Mouse (Mus musculus) megakaryocyte, adult 5-6 weeks (primary cell): ENCODE data around the gene Pjvk. TPM values are rescaled to one million over a fixed set of nuclear protein-coding genes. Genes with fewer than 3 reads are reported as not detected.
A peak's percentile ranks its signal among the peaks of the same experiment; 100 is the strongest.

ENCODE experiments used
- ATAC-seq: 2 replicates; pipeline ENCODE4 v1.8.0; 2016; ENCODE audit warnings: mild to moderate bottlenecking, inconsistent platforms; ENCODE audit not compliant: poor library complexity, severe bottlenecking
- total RNA-seq, 2 experiments: library from RNA; stranded (forward) in 1 of 2; stranded (reverse) in 1 of 2; fragments of 153-499, 151-499 nt in 1 of 2; fragments of 221-1000, 200-1000 nt in 1 of 2; gene quantifications; 2 replicates each; pipeline versions ENCODE4 v1.2.3 to v1.2.4; 2015 to 2017

Gene Pjvk
- total RNA-seq, 2 experiments from 2014 or later, result 0.40 TPM; not detected in 1

- ATAC-seq, result no peak
Measured at GRCm38 (mm10) chr2:76665531-76665930, 17.3 kb downstream of the Pjvk start.

- no peak for ATAC-seq
Measured at GRCm38 (mm10) chr2:76667200-76667599, 18.9 kb downstream of the Pjvk start.

GRCm38 (mm10) chr2:76671641-76672040, 23.4 kb downstream of the Pjvk start:
- no peak for ATAC-seq

- ATAC-seq, result no peak
Measured at GRCm38 (mm10) chr2:76672134-76672745, 24.0 kb downstream of the Pjvk start.

GRCm38 (mm10) chr2:76672966-76673392, 24.7 kb downstream of the Pjvk start, which contains the start of gene Fkbp7:
Fkbp7 (minus strand) TSS chr2:76673116.
- peak; percentile 80 for ATAC-seq

- ATAC-seq, result peak; percentile 50
Measured at GRCm38 (mm10) chr2:76673472-76674081, 25.3 kb downstream of the Pjvk start.

GRCm38 (mm10) chr2:76674725-76675427, 26.6 kb downstream of the Pjvk start, which contains the start of gene Plekha3:
Plekha3 (plus strand) TSS chr2:76675281.
- peak; percentile 71 for ATAC-seq

- no peak for ATAC-seq
Measured at GRCm38 (mm10) chr2:76675451-76675850, 27.2 kb downstream of the Pjvk start.

- ATAC-seq, result no peak
Measured at GRCm38 (mm10) chr2:76675949-76676348, 27.7 kb downstream of the Pjvk start.

GRCm38 (mm10) chr2:76676401-76677226, 28.3 kb downstream of the Pjvk start:
- no peak for ATAC-seq

- no peak for ATAC-seq
Measured at GRCm38 (mm10) chr2:76682301-76682700, 34.0 kb downstream of the Pjvk start.

GRCm38 (mm10) chr2:76686986-76687385, 38.7 kb downstream of the Pjvk start:
- no peak for ATAC-seq

GRCm38 (mm10) chr2:76687608-76688007, 39.3 kb downstream of the Pjvk start:
- ATAC-seq, result no peak

GRCm38 (mm10) chr2:76688162-76688561, 39.9 kb downstream of the Pjvk start:
- no peak for ATAC-seq

- peak; percentile 75 for ATAC-seq
Measured at GRCm38 (mm10) chr2:76690436-76691204, 42.3 kb downstream of the Pjvk start.

GRCm38 (mm10) chr2:76693765-76694164, 45.5 kb downstream of the Pjvk start:
- no peak for ATAC-seq

GRCm38 (mm10) chr2:76695290-76695689, 47.0 kb downstream of the Pjvk start:
- no peak for ATAC-seq

- no peak for ATAC-seq
Measured at GRCm38 (mm10) chr2:76702188-76702587, 53.9 kb downstream of the Pjvk start.

GRCm38 (mm10) chr2:76702751-76703150, 54.5 kb downstream of the Pjvk start:
- no peak for ATAC-seq

- ATAC-seq, result no peak
Measured at GRCm38 (mm10) chr2:76705655-76706054, 57.4 kb downstream of the Pjvk start.
